Mouse (Mus musculus) spleen, adult 2 months (tissue): ENCODE data around the gene Gm29776.

Experiments
- CTCF ChIP-seq: fragments of 200-500 bp; IDR thresholded peaks from 2 replicates; pipeline ENCODE4 v1.5.1; 2011; ENCODE audit warnings: mild to moderate bottlenecking, inconsistent platforms; ENCODE audit not compliant: insufficient read depth, insufficient read length, insufficient replicate concordance; ENCODE audit errors: extremely low read depth
- POLR2A ChIP-seq: fragments of 200-500 bp; IDR thresholded peaks from 2 replicates; pipeline ENCODE4 v1.6.1; 2011; ENCODE audit warnings: low read depth, low read length, inconsistent platforms

DNA sequence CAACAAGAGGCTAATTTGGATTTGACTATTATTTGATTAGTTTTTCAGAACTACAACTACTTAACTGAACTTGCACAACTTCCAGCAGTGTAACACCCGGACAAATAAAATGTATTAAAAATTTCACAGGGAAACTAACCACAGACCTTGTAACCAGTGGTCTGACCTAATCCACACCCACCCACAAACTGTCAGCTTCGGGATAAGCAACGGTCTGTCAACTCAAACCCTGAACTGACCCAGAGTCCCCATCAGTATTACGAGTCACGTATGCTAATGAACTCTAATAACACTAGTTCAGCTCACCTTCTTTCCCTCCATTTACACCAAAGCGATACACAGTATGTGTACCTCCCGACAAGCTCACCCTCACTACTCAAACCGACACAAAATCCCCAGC, 13.2 kb downstream of the Gm29776 start:
- TF ChIP-seq CTCF (no peak), POLR2A (no peak)
